Mouse (Mus musculus): Measurements from ENCODE around the gene Adam17. TPM values are rescaled to one million over a fixed set of nuclear protein-coding genes. Genes with fewer than 3 reads are reported as not detected.

Gene Adam17
- 24.2 and 25.2 TPM in 2 replicates for polyA plus RNA-seq (2015; fragmentation: Nextera tagmentation; extraction: Ambion mirVana)

- Histone ChIP-seq H3K36me3 (no peaks in the 10 kb centered on the region), H3K27ac (replicated peaks) (peak within 1 kb of the TSS; percentile 96), H3K9ac (peak within 1 kb of the TSS; percentile 95), H3K4me3 (peak within 1 kb of the TSS; percentile 86), H3K9me3 (no peaks in the 10 kb centered on the region), H3K4me2 (peak within 1 kb of the TSS; percentile 90), H3K4me1 (peaks cover 21% of the 10 kb centered on the region), H3K27me3 (replicated peaks) (no peaks in the 10 kb centered on the region)
- 1% methylated on average over 55 of the region's 55 CpGs for WGBS
- ATAC-seq (ENCODE audit: extremely low read depth, insufficient number of reproducible peaks, low FRiP score, low TSS enrichment), result peak; percentile 94
Observed at GRCm38 (mm10) chr12:21373100-21373819, at the start of gene Adam17. Adam17 (minus strand) TSS chr12:21373632.

GRCm38 (mm10) chr12:21418621-21419131 lies 45.2 kb upstream of the Adam17 start:
- H3K4me2 ChIP-seq, result peak overlapping the region; percentile 77
- H3K27ac ChIP-seq (replicated peaks), result peak overlapping the region; percentile 79; the same call in 1 of the 2 replicates
- peak overlapping the region; percentile 86 for H3K9ac ChIP-seq
- no peaks in the 10 kb centered on the region for H3K27me3 ChIP-seq (replicated peaks)
- H3K4me1 ChIP-seq, result peaks cover 37% of the 10 kb centered on the region
- 38% methylated on average over 11 of the region's 11 CpGs for WGBS
- peak overlapping the region; percentile 91 for H3K4me3 ChIP-seq
- H3K36me3 ChIP-seq, result peaks cover 17% of the 10 kb centered on the region
- no peaks in the 10 kb centered on the region for H3K9me3 ChIP-seq
- no peak for ATAC-seq (ENCODE audit: extremely low read depth, insufficient number of reproducible peaks, low FRiP score, low TSS enrichment)

GRCm38 (mm10) chr12:21418083-21418482 lies 44.7 kb upstream of the Adam17 start:
- Histone ChIP-seq H3K27ac (replicated peaks) (peak overlapping the region; percentile 79), H3K36me3 (peaks cover 23% of the 10 kb centered on the region), H3K27me3 (replicated peaks) (no peaks in the 10 kb centered on the region), H3K4me3 (peak overlapping the region; percentile 91), H3K4me2 (peak overlapping the region; percentile 77), H3K9me3 (no peaks in the 10 kb centered on the region), H3K4me1 (peaks cover 41% of the 10 kb centered on the region), H3K9ac (peak overlapping the region; percentile 86)
- ATAC-seq (ENCODE audit: extremely low read depth, insufficient number of reproducible peaks, low FRiP score, low TSS enrichment), result no peak
- WGBS, result 10% methylated on average over 10 of the region's 10 CpGs

GRCm38 (mm10) chr12:21417100-21418070 lies 44.0 kb upstream of the Adam17 start, which contains the start of gene Ywhaq:
Ywhaq (minus strand) TSS chr12:21417637.
- H3K36me3 ChIP-seq, result peaks cover 30% of the 10 kb centered on the region
- peak within 1 kb of the TSS; percentile 100 for H3K27ac ChIP-seq (replicated peaks)
- H3K9ac ChIP-seq, result peak within 1 kb of the TSS; percentile 99
- no peaks in the 10 kb centered on the region for H3K9me3 ChIP-seq
- peak within 1 kb of the TSS; percentile 87 for H3K4me2 ChIP-seq
- H3K4me3 ChIP-seq, result peak within 1 kb of the TSS; percentile 91
- peak; percentile 98 for ATAC-seq (ENCODE audit: extremely low read depth, insufficient number of reproducible peaks, low FRiP score, low TSS enrichment)
- WGBS, result under 1% methylated on average over 97 of the region's 103 CpGs
- no peaks in the 10 kb centered on the region for H3K27me3 ChIP-seq (replicated peaks)
- peaks cover 43% of the 10 kb centered on the region for H3K4me1 ChIP-seq

GRCm38 (mm10) chr12:21416506-21416905 lies 43.1 kb upstream of the Adam17 start:
- H3K27ac ChIP-seq (replicated peaks), result peak overlapping the region; percentile 76
- H3K9ac ChIP-seq, result peak overlapping the region; percentile 99
- WGBS, result 1% methylated on average over 15 of the region's 15 CpGs
- H3K4me1 ChIP-seq, result peaks cover 45% of the 10 kb centered on the region
- H3K4me3 ChIP-seq, result peak overlapping the region; percentile 91
- no peaks in the 10 kb centered on the region for H3K9me3 ChIP-seq
- no peak for ATAC-seq (ENCODE audit: extremely low read depth, insufficient number of reproducible peaks, low FRiP score, low TSS enrichment)
- H3K4me2 ChIP-seq, result peak overlapping the region; percentile 87
- H3K36me3 ChIP-seq, result peaks cover 38% of the 10 kb centered on the region
- H3K27me3 ChIP-seq (replicated peaks), result no peaks in the 10 kb centered on the region

GRCm38 (mm10) chr12:21410620-21411019 lies 37.2 kb upstream of the Adam17 start:
- Histone ChIP-seq H3K4me3 (no peak overlapping the region), H3K4me2 (no peak overlapping the region), H3K27ac (replicated peaks) (no peak overlapping the region), H3K4me1 (peaks cover 33% of the 10 kb centered on the region), H3K9me3 (no peaks in the 10 kb centered on the region), H3K36me3 (peaks cover 92% of the 10 kb centered on the region), H3K27me3 (replicated peaks) (no peaks in the 10 kb centered on the region), H3K9ac (no peak overlapping the region)
- ATAC-seq (ENCODE audit: extremely low read depth, insufficient number of reproducible peaks, low FRiP score, low TSS enrichment), result no peak
- WGBS, result 49% methylated on average over 2 of the region's 2 CpGs

- Histone ChIP-seq H3K27ac (replicated peaks) (no peak overlapping the region), H3K27me3 (replicated peaks) (no peaks in the 10 kb centered on the region), H3K4me2 (no peak overlapping the region), H3K4me1 (peaks cover 23% of the 10 kb centered on the region), H3K9ac (no peak overlapping the region), H3K4me3 (no peak overlapping the region), H3K9me3 (no peaks in the 10 kb centered on the region), H3K36me3 (peaks cover 92% of the 10 kb centered on the region)
- WGBS, result 94% methylated on average over 3 of the region's 3 CpGs
- no peak for ATAC-seq (ENCODE audit: extremely low read depth, insufficient number of reproducible peaks, low FRiP score, low TSS enrichment)
Observed at GRCm38 (mm10) chr12:21409651-21410050, 36.2 kb upstream of the Adam17 start.

GRCm38 (mm10) chr12:21408789-21409367 lies 35.4 kb upstream of the Adam17 start:
- no peaks in the 10 kb centered on the region for H3K9me3 ChIP-seq
- H3K4me2 ChIP-seq, result no peak overlapping the region
- no peak overlapping the region for H3K9ac ChIP-seq
- ATAC-seq (ENCODE audit: extremely low read depth, insufficient number of reproducible peaks, low FRiP score, low TSS enrichment), result no peak
- H3K4me1 ChIP-seq, result peaks cover 16% of the 10 kb centered on the region
- H3K27ac ChIP-seq (replicated peaks), result no peak overlapping the region
- WGBS, result 93% methylated on average over 2 of the region's 2 CpGs
- no peak overlapping the region for H3K4me3 ChIP-seq
- H3K27me3 ChIP-seq (replicated peaks), result no peaks in the 10 kb centered on the region
- H3K36me3 ChIP-seq, result peaks cover 89% of the 10 kb centered on the region

GRCm38 (mm10) chr12:21402771-21403170 lies 29.3 kb upstream of the Adam17 start:
- Histone ChIP-seq H3K9ac (no peak overlapping the region), H3K4me3 (no peak overlapping the region), H3K4me2 (no peak overlapping the region), H3K27ac (replicated peaks) (no peak overlapping the region), H3K27me3 (replicated peaks) (no peaks in the 10 kb centered on the region), H3K4me1 (no peaks in the 10 kb centered on the region; the same call in 1 of the 2 replicates), H3K9me3 (no peaks in the 10 kb centered on the region), H3K36me3 (peaks cover 78% of the 10 kb centered on the region)
- WGBS, result 97% methylated on average over 5 of the region's 5 CpGs
- no peak for ATAC-seq (ENCODE audit: extremely low read depth, insufficient number of reproducible peaks, low FRiP score, low TSS enrichment)

GRCm38 (mm10) chr12:21386201-21386600 lies 12.8 kb upstream of the Adam17 start:
- no peak overlapping the region for H3K27ac ChIP-seq (replicated peaks)
- 96% methylated on average over 2 of the region's 2 CpGs for WGBS
- H3K4me3 ChIP-seq, result no peak overlapping the region
- no peak for ATAC-seq (ENCODE audit: extremely low read depth, insufficient number of reproducible peaks, low FRiP score, low TSS enrichment)
- peaks cover 46% of the 10 kb centered on the region for H3K36me3 ChIP-seq
- H3K4me1 ChIP-seq, result no peaks in the 10 kb centered on the region
- H3K4me2 ChIP-seq, result no peak overlapping the region
- H3K27me3 ChIP-seq (replicated peaks), result no peaks in the 10 kb centered on the region
- no peaks in the 10 kb centered on the region for H3K9me3 ChIP-seq
- no peak overlapping the region for H3K9ac ChIP-seq

Measured in heart, embryonic 13.5 days (tissue).